Mouse (Mus musculus) lung, postnatal 0 days (tissue): Measurements from ENCODE around the gene Sbno1. TPM values are rescaled to one million over a fixed set of nuclear protein-coding genes. Genes with fewer than 3 reads are reported as not detected.

Source experiments
- ATAC-seq: fragments of 200-750 bp; cut with Nextera tagmentation; 2 replicates; pipeline ENCODE4 v1.8.0; 2017; ENCODE audit warnings: moderate library complexity
- DNase-seq: peaks from one replicate; pipeline ENCODE4 v3.0.0-alpha.2; 2016; ENCODE audit warnings: low spot score
- H3K27ac ChIP-seq: fragments of 300-500 bp; sonication (generic); 2 replicates; pipeline ENCODE4 v1.5.1; 2014; ENCODE audit warnings: antibody characterized with exemption, mild to moderate bottlenecking, low read length, mixed read lengths
- H3K27me3 ChIP-seq: fragments of 300-500 bp; sonication (generic); replicated peaks from 2 replicates; pipeline ENCODE4 v1.6.1; 2014; ENCODE audit warnings: low read length, mixed read lengths; ENCODE audit not compliant: insufficient read depth
- H3K36me3 ChIP-seq: fragments of 300-500 bp; sonication (generic); 2 replicates; pipeline ENCODE4 v1.6.1; 2014; ENCODE audit warnings: low read length, mixed read lengths; ENCODE audit not compliant: insufficient read depth
- H3K4me1 ChIP-seq: fragments of 300-500 bp; sonication (generic); 2 replicates; pipeline ENCODE4 v1.6.1; 2014; ENCODE audit warnings: antibody characterized with exemption, low read depth, low read length, mixed read lengths; ENCODE audit not compliant: insufficient read depth
- H3K4me2 ChIP-seq: fragments of 300-500 bp; sonication (generic); replicated peaks from 2 replicates; pipeline ENCODE4 v1.6.1; 2014; ENCODE audit warnings: low read depth, mild to moderate bottlenecking, low read length, moderate library complexity, mixed read lengths
- H3K4me3 ChIP-seq: fragments of 300-500 bp; sonication (generic); 2 replicates; pipeline ENCODE4 v1.5.1; 2014; ENCODE audit warnings: low read depth, low read length
- H3K9ac ChIP-seq: fragments of 300-500 bp; sonication (generic); replicated peaks from 2 replicates; pipeline ENCODE4 v1.6.1; 2014; ENCODE audit warnings: low read depth, mild to moderate bottlenecking
- H3K9me3 ChIP-seq: fragments of 300-500 bp; sonication (generic); 2 replicates; pipeline ENCODE4 v1.6.1; 2016; ENCODE audit warnings: low read length, mixed read lengths
- CTCF ChIP-seq: IDR thresholded peaks from 2 replicates; pipeline ENCODE4 v1.5.1; 2016; ENCODE audit warnings: antibody characterized with exemption, mild to moderate bottlenecking
- EP300 ChIP-seq: IDR thresholded peaks from 2 replicates; pipeline ENCODE4 v1.6.1; 2016; ENCODE audit warnings: antibody characterized with exemption, mild to moderate bottlenecking, control low read depth
- WGBS: fragments of 180-500 bp; shearing (Covaris S2); extraction: QIAGEN DNeasy Blood & Tissue Kit; methylation state at CpG from one replicate; pipeline ENCODE4 v1.1.7; 2014; 5-methylcytosine and 5-hydroxymethylcytosine counted together
- polyA plus RNA-seq: library from polyadenylated mRNA; unstranded; fragments of >200 nt; fragmentation: Nextera tagmentation; extraction: Ambion mirVana; gene quantifications from 2 replicates; pipeline ENCODE4 v1.2.1, GENCODE M21; 2015

The Sbno1 gene
- polyA plus RNA-seq, 1 experiment from 2014 or later, result 46.5 TPM

GRCm38 (mm10) chr5:124439447-124440093 is 13.8 kb upstream of the Sbno1 start, which contains the start of gene Kmt5a:
Gene Kmt5a, plus strand, starts transcription at chr5:124439930.
- Histone ChIP-seq H3K27me3 (no peaks in the 10 kb centered on the region), H3K4me2 (peak within 1 kb of the TSS; percentile 93), H3K36me3 (no peaks in the 10 kb centered on the region), H3K9ac (peak within 1 kb of the TSS; percentile 44), H3K27ac (peak within 1 kb of the TSS; percentile 83), H3K9me3 (no peaks in the 10 kb centered on the region), H3K4me1 (no peaks in the 10 kb centered on the region; the same call in 1 of the 2 replicates), H3K4me3 (peak within 1 kb of the TSS; percentile 68)
- DNase-seq (peak; percentile 97), ATAC-seq (peak; percentile 98)
- TF ChIP-seq CTCF (peak; percentile 7; the same call in 1 of the 2 replicates), EP300 (no peak)
- under 1% methylated on average over 34 of the region's 34 CpGs for WGBS

DNA sequence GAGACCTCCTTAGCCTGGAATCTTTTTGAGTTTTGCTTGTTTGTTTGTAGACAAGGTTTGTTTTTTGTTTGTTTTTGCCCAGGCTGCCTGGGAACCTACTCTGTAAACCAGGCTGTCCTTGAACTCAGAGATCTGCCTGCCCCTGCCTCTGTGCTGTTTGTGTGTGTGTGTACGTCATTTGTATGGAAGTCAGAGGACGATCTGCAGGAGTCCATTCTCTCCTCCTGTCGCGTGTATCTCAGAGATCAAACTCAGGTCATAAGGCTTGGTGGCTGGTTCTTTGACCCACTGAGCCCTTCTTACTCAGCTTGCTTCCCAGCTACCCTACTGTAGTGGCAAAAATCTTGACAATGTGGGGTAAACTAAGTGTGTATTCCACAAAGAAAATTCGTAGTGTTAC is 12.9 kb upstream of the Sbno1 start:
- Histone ChIP-seq H3K9ac (no peak overlapping the region), H3K36me3 (no peaks in the 10 kb centered on the region), H3K27ac (peak overlapping the region; percentile 78), H3K4me3 (no peak overlapping the region), H3K27me3 (no peaks in the 10 kb centered on the region), H3K4me2 (peak overlapping the region; percentile 93; the same call in 1 of the 2 replicates), H3K9me3 (no peaks in the 10 kb centered on the region), H3K4me1 (no peaks in the 10 kb centered on the region; the same call in 1 of the 2 replicates)
- WGBS, result 60% methylated on average over 5 of the region's 5 CpGs
- TF ChIP-seq EP300, result no peak
- no peak for DNase-seq
- no peak for ATAC-seq

GRCm38 (mm10) chr5:124438229-124438628 is 12.4 kb upstream of the Sbno1 start:
- peak overlapping the region; percentile 78 for H3K27ac ChIP-seq
- ATAC-seq, result peak; percentile 27
- 69% methylated on average over 5 of the region's 5 CpGs for WGBS
- H3K36me3 ChIP-seq, result no peaks in the 10 kb centered on the region
- no peak overlapping the region for H3K9ac ChIP-seq
- no peak overlapping the region for H3K4me3 ChIP-seq
- no peaks in the 10 kb centered on the region for H3K27me3 ChIP-seq
- no peak overlapping the region for H3K4me2 ChIP-seq
- no peaks in the 10 kb centered on the region for H3K9me3 ChIP-seq
- no peaks in the 10 kb centered on the region; the same call in 1 of the 2 replicates for H3K4me1 ChIP-seq
- peak; percentile 88 for DNase-seq
- TF ChIP-seq CTCF, result peak; percentile 67
- TF ChIP-seq EP300, result no peak; the same call in 1 of the 2 replicates

- H3K27me3 ChIP-seq, result no peaks in the 10 kb centered on the region
- DNase-seq (no peak), ATAC-seq (no peak)
- H3K27ac ChIP-seq, result no peak overlapping the region
- WGBS, result 53% methylated on average over 2 of the region's 2 CpGs
- H3K4me2 ChIP-seq, result no peak overlapping the region
- no peaks in the 10 kb centered on the region for H3K4me1 ChIP-seq
- no peak for TF ChIP-seq CTCF
- no peak overlapping the region for H3K4me3 ChIP-seq
- no peak overlapping the region for H3K9ac ChIP-seq
- H3K36me3 ChIP-seq, result no peaks in the 10 kb centered on the region
- H3K9me3 ChIP-seq, result no peaks in the 10 kb centered on the region
Observed at GRCm38 (mm10) chr5:124433048-124433447, 7.2 kb upstream of the Sbno1 start.

GRCm38 (mm10) chr5:124432398-124433012 is 6.7 kb upstream of the Sbno1 start:
- Histone ChIP-seq H3K27ac (no peak overlapping the region), H3K4me2 (no peak overlapping the region), H3K36me3 (no peaks in the 10 kb centered on the region), H3K4me3 (no peak overlapping the region), H3K4me1 (no peaks in the 10 kb centered on the region), H3K9me3 (no peaks in the 10 kb centered on the region), H3K27me3 (no peaks in the 10 kb centered on the region), H3K9ac (no peak overlapping the region)
- DNase-seq (peak; percentile 69), ATAC-seq (peak; percentile 78)
- TF ChIP-seq EP300 (no peak), CTCF (peak; percentile 90)

- Histone ChIP-seq H3K4me2 (peak overlapping the region; percentile 40; the same call in 1 of the 2 replicates), H3K36me3 (no peaks in the 10 kb centered on the region), H3K9me3 (no peaks in the 10 kb centered on the region), H3K4me3 (no peak overlapping the region), H3K4me1 (no peaks in the 10 kb centered on the region), H3K27me3 (no peaks in the 10 kb centered on the region), H3K27ac (peak overlapping the region; percentile 64; the same call in 1 of the 2 replicates), H3K9ac (no peak overlapping the region)
- TF ChIP-seq EP300, result no peak
- 81% methylated on average over 10 of the region's 10 CpGs for WGBS
- no peak for ATAC-seq
- no peak for DNase-seq
Observed at GRCm38 (mm10) chr5:124426475-124427071, 772 bp upstream of the Sbno1 start.
